Mouse (Mus musculus): Measurements from ENCODE around the gene Ubtd2. TPM values are rescaled to one million over a fixed set of nuclear protein-coding genes. Genes with fewer than 3 reads are reported as not detected.

Gene Ubtd2
- polyA plus RNA-seq (2014; fragmentation: Nextera tagmentation; extraction: Ambion mirVana), result 57.3 and 65.4 TPM in 2 replicates

DNA sequence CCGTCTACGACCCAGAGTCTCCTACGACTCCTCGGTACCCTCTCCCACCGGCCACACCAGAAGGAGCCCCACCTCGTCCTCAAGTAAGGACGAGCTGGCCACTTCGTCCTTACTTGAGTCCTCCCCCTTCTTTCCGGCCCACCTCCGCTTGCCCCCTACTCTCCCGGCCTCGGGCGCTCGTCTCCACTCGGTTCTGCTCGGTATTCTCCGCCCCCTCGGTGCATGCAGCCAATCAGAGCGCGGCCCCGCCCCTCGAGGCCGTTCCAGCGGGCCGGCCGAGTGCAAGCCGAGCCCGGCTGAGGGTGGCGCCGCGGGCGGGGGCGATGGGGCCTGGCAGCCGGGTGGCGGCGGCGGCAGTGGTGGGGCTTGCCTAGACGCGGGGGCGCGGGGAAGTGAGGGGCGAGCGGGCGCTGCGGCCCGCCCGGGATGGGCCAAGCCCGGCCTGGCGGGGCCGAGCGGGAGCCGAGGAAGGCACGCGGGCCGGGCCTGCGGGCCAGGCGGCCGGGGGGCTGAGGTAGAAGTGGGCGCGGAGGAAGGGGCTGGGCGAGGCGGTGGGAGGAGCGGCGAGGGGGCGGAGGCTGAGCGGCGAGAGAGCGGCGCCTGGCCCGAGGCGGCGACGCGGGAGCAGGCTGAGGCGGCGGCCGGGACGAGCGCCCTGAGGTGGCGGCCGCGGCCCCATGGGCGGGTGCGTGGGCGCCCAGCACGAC, at the start of gene Ubtd2:
Ubtd2 (plus strand) TSS at position 571 of the 707 bp plus-strand sequence.
- peak within 1 kb of the TSS; percentile 97 for H3K9ac ChIP-seq
- under 1% methylated on average over 83 of the region's 86 CpGs for WGBS
- H3K27me3 ChIP-seq (ENCODE audit: insufficient read depth, low read length), result no peaks in the 10 kb centered on the region
- no peaks in the 10 kb centered on the region for H3K9me3 ChIP-seq (ENCODE audit: low read depth, low read length)
- H3K4me3 ChIP-seq (ENCODE audit: low read depth, low read length), result peak within 1 kb of the TSS; percentile 86
- no peaks in the 10 kb centered on the region for H3K4me1 ChIP-seq (ENCODE audit: insufficient read depth)
- DNase-seq, result peak; percentile 99
- peak; percentile 97 for ATAC-seq (ENCODE audit: insufficient read depth)
- peak within 1 kb of the TSS; percentile 95 for H3K27ac ChIP-seq (ENCODE audit: low read depth)
- TF ChIP-seq CTCF (IDR thresholded peaks at IDR 0.05; ENCODE audit: low read depth), result no peak
- peak within 1 kb of the TSS; percentile 76 for H3K4me2 ChIP-seq
- H3K36me3 ChIP-seq (ENCODE audit: insufficient read depth), result no peaks in the 10 kb centered on the region

- H3K9ac ChIP-seq, result no peak overlapping the region
- no peak overlapping the region; the same call in 1 of the 2 replicates for H3K27ac ChIP-seq (ENCODE audit: low read depth)
- peaks cover 76% of the 10 kb centered on the region for H3K36me3 ChIP-seq (ENCODE audit: insufficient read depth)
- DNase-seq (no peak), ATAC-seq (ENCODE audit: insufficient read depth) (peak; percentile 10; the same call in 1 of the 2 replicates)
- H3K9me3 ChIP-seq (ENCODE audit: low read depth, low read length), result no peaks in the 10 kb centered on the region
- no peak for TF ChIP-seq CTCF (IDR thresholded peaks at IDR 0.05; ENCODE audit: low read depth)
- no peaks in the 10 kb centered on the region for H3K4me1 ChIP-seq (ENCODE audit: insufficient read depth)
- 69% methylated on average over 3 of the region's 3 CpGs for WGBS
- no peaks in the 10 kb centered on the region for H3K27me3 ChIP-seq (ENCODE audit: insufficient read depth, low read length)
- H3K4me2 ChIP-seq, result no peak overlapping the region
- H3K4me3 ChIP-seq (ENCODE audit: low read depth, low read length), result no peak overlapping the region
Observed at GRCm38 (mm10) chr11:32407863-32408262, 47.3 kb upstream of the Ubtd2 start.

GRCm38 (mm10) chr11:32409052-32409451, 46.1 kb upstream of the Ubtd2 start:
- DNase-seq, result no peak
- H3K36me3 ChIP-seq (ENCODE audit: insufficient read depth), result peaks cover 82% of the 10 kb centered on the region

GRCm38 (mm10) chr11:32409823-32410562, 45.2 kb upstream of the Ubtd2 start:
- Histone ChIP-seq H3K4me2 (no peak overlapping the region), H3K27me3 (ENCODE audit: insufficient read depth, low read length) (no peaks in the 10 kb centered on the region), H3K4me3 (ENCODE audit: low read depth, low read length) (no peak overlapping the region), H3K27ac (ENCODE audit: low read depth) (peak overlapping the region; percentile 10; the same call in 1 of the 2 replicates), H3K9me3 (ENCODE audit: low read depth, low read length) (no peaks in the 10 kb centered on the region), H3K4me1 (ENCODE audit: insufficient read depth) (no peaks in the 10 kb centered on the region), H3K9ac (no peak overlapping the region), H3K36me3 (ENCODE audit: insufficient read depth) (peaks cover 82% of the 10 kb centered on the region)
- ATAC-seq (ENCODE audit: insufficient read depth) (peak; percentile 50; the same call in 1 of the 2 replicates), DNase-seq (peak; percentile 63)
- 71% methylated on average over 11 of the region's 11 CpGs for WGBS
- TF ChIP-seq CTCF (IDR thresholded peaks at IDR 0.05; ENCODE audit: low read depth), result no peak

More at GRCm38 (mm10) chr11:32409052-32409451, 46.1 kb upstream of the Ubtd2 start:
- no peak for TF ChIP-seq CTCF (IDR thresholded peaks at IDR 0.05; ENCODE audit: low read depth)
- no peak for ATAC-seq (ENCODE audit: insufficient read depth)
- no peak overlapping the region for H3K4me2 ChIP-seq
- no peaks in the 10 kb centered on the region for H3K27me3 ChIP-seq (ENCODE audit: insufficient read depth, low read length)
- no peaks in the 10 kb centered on the region for H3K9me3 ChIP-seq (ENCODE audit: low read depth, low read length)
- no peak overlapping the region for H3K4me3 ChIP-seq (ENCODE audit: low read depth, low read length)
- H3K27ac ChIP-seq (ENCODE audit: low read depth), result no peak overlapping the region
- no peak overlapping the region for H3K9ac ChIP-seq
- H3K4me1 ChIP-seq (ENCODE audit: insufficient read depth), result no peaks in the 10 kb centered on the region

GRCm38 (mm10) chr11:32420001-32420400, 35.2 kb upstream of the Ubtd2 start:
- ATAC-seq (ENCODE audit: insufficient read depth), result no peak
- Histone ChIP-seq H3K4me3 (ENCODE audit: low read depth, low read length) (no peak overlapping the region), H3K9me3 (ENCODE audit: low read depth, low read length) (no peaks in the 10 kb centered on the region), H3K27ac (ENCODE audit: low read depth) (no peak overlapping the region), H3K36me3 (ENCODE audit: insufficient read depth) (peaks cover 95% of the 10 kb centered on the region), H3K9ac (no peak overlapping the region), H3K4me1 (ENCODE audit: insufficient read depth) (no peaks in the 10 kb centered on the region), H3K4me2 (no peak overlapping the region), H3K27me3 (ENCODE audit: insufficient read depth, low read length) (no peaks in the 10 kb centered on the region)
- WGBS, result 84% methylated on average over 5 of the region's 5 CpGs
- no peak for DNase-seq
- no peak for TF ChIP-seq CTCF (IDR thresholded peaks at IDR 0.05; ENCODE audit: low read depth)

DNA sequence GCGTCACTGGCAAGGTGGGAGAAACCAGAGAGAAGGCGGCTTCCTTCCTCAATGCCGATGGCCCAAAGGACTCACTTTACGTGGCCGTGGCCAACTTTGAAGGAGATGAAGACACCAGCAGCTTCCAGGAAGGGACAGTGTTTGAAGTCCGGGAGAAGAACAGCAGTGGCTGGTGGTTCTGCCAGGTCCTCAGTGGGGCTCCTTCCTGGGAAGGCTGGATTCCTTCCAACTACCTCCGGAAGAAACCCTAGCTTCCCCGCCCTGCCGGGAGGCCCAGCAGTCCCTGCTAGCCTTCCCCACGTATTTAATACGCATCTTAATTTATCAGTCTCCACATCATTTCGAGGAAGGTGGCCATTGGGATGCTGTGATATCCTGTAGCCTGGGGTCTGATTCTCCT, 31.9 kb upstream of the Ubtd2 start:
- H3K36me3 ChIP-seq (ENCODE audit: insufficient read depth), result peaks cover 80% of the 10 kb centered on the region
- DNase-seq (peak; percentile 38), ATAC-seq (ENCODE audit: insufficient read depth) (no peak)
- no peaks in the 10 kb centered on the region for H3K9me3 ChIP-seq (ENCODE audit: low read depth, low read length)
- no peak for TF ChIP-seq CTCF (IDR thresholded peaks at IDR 0.05; ENCODE audit: low read depth)
- no peaks in the 10 kb centered on the region for H3K27me3 ChIP-seq (ENCODE audit: insufficient read depth, low read length)
- no peaks in the 10 kb centered on the region for H3K4me1 ChIP-seq (ENCODE audit: insufficient read depth)
- WGBS, result 63% methylated on average over 12 of the region's 12 CpGs
- H3K27ac ChIP-seq (ENCODE audit: low read depth), result no peak overlapping the region
- H3K4me3 ChIP-seq (ENCODE audit: low read depth, low read length), result no peak overlapping the region
- H3K4me2 ChIP-seq, result no peak overlapping the region
- H3K9ac ChIP-seq, result no peak overlapping the region

DNA sequence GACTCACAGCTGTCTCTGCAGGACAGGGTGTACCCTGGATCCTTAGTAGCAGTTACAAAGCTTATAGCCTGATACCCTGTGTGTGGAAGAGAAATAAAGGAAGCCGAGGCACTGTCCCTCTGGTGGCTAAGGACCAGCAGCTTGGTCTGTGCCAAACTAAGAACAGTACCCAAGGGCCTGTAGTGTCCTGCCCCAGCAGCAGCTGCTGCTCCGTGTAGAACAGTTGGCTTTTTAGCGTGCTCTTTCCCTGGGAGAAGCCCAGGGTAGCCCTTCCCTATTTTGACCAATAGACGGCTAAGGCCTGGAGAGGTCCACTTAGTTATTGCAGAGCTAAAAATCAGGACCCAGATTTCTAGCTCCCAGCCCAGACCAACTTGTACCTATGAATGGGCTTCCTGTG, 30.6 kb upstream of the Ubtd2 start:
- Histone ChIP-seq H3K9me3 (ENCODE audit: low read depth, low read length) (no peaks in the 10 kb centered on the region), H3K27me3 (ENCODE audit: insufficient read depth, low read length) (no peaks in the 10 kb centered on the region), H3K4me3 (ENCODE audit: low read depth, low read length) (no peak overlapping the region), H3K4me2 (no peak overlapping the region), H3K27ac (ENCODE audit: low read depth) (no peak overlapping the region), H3K4me1 (ENCODE audit: insufficient read depth) (no peaks in the 10 kb centered on the region), H3K36me3 (ENCODE audit: insufficient read depth) (peaks cover 71% of the 10 kb centered on the region), H3K9ac (no peak overlapping the region)
- TF ChIP-seq CTCF (IDR thresholded peaks at IDR 0.05; ENCODE audit: low read depth), result no peak
- WGBS, result 87% methylated on average over 4 of the region's 4 CpGs
- no peak for DNase-seq
- no peak for ATAC-seq (ENCODE audit: insufficient read depth)

All from lung, embryonic 14.5 days (tissue).